Mouse (Mus musculus) MEL (cell line): ENCODE measurements around the gene Cd101. TPM values are rescaled to one million over a fixed set of nuclear protein-coding genes. Genes with fewer than 3 reads are reported as not detected.

ENCODE experiments used
- DNase-seq: peaks from one replicate; pipeline ENCODE4 v3.0.0; 2011; ENCODE audit warnings: low read depth, low spot score
- H3K27ac ChIP-seq: 2 replicates; pipeline ENCODE4 v1.5.1; 2012; ENCODE audit warnings: low read depth, mild to moderate bottlenecking, control low read depth, low read length, moderate library complexity; ENCODE audit not compliant: control insufficient read depth
- H3K27me3 ChIP-seq, 2 experiments: fragments of 150-350 bp in 1 of 2; sonication (generic) in 1 of 2; 2 replicates each; pipeline ENCODE4 v1.6.1; 2012; ENCODE audit warnings: low read length in 2 of 2, mild to moderate bottlenecking in 2 of 2, improper control_type of control experiment in 1 of 2, moderate library complexity in 1 of 2; ENCODE audit not compliant: insufficient read depth in 2 of 2, control insufficient read depth in 1 of 2
- H3K36me3 ChIP-seq, 2 experiments: 2 replicates each; pipeline ENCODE4 v1.6.1; 2012 to 2014; ENCODE audit warnings: low read length in 2 of 2, improper control_type of control experiment in 1 of 2, inconsistent platforms in 1 of 2, mild to moderate bottlenecking in 1 of 2; ENCODE audit not compliant: insufficient read depth in 2 of 2, control insufficient read depth in 1 of 2
- H3K4me1 ChIP-seq, 2 experiments: fragments of 150-350 bp in 1 of 2; sonication (generic) in 1 of 2; 2 replicates each; pipeline ENCODE4 v1.6.1; 2012; ENCODE audit warnings: low read length in 2 of 2, improper control_type of control experiment in 1 of 2, mild to moderate bottlenecking in 1 of 2; ENCODE audit not compliant: insufficient read depth in 2 of 2, control insufficient read depth in 1 of 2
- H3K4me3 ChIP-seq, 2 experiments: fragments of 150-350 bp in 1 of 2; sonication (generic) in 1 of 2; 2 replicates each; pipeline ENCODE4 v1.5.1; 2012; ENCODE audit warnings: low read depth in 2 of 2, low read length in 2 of 2, mild to moderate bottlenecking in 2 of 2, moderate library complexity in 2 of 2, control low read depth in 1 of 2, improper control_type of control experiment in 1 of 2; ENCODE audit not compliant: control insufficient read depth in 1 of 2, insufficient read depth in 1 of 2
- H3K79me2 ChIP-seq: 2 replicates; pipeline ENCODE4 v1.6.1; 2012; ENCODE audit warnings: mild to moderate bottlenecking, low read length, moderate library complexity; ENCODE audit not compliant: control insufficient read depth, poor library complexity, insufficient read depth
- H3K9ac ChIP-seq: 2 replicates; pipeline ENCODE4 v1.6.1; 2012; ENCODE audit warnings: low read depth, mild to moderate bottlenecking, control low read depth, low read length, moderate library complexity; ENCODE audit not compliant: control insufficient read depth, poor library complexity, severe bottlenecking
- H3K9me3 ChIP-seq: fragments of 150-350 bp; sonication (generic); replicated peaks from 2 replicates; pipeline ENCODE4 v1.6.1; 2012; ENCODE audit warnings: mild to moderate bottlenecking, low read length, improper control_type of control experiment, moderate library complexity; ENCODE audit not compliant: insufficient read depth
- BHLHE40 ChIP-seq: IDR thresholded peaks from 2 replicates; pipeline ENCODE4 v1.6.1; 2012; ENCODE audit warnings: low read depth, mild to moderate bottlenecking, inconsistent platforms, low read length, improper control_type of control experiment, borderline replicate concordance
- CTCF ChIP-seq, 3 experiments: IDR thresholded peaks in 2 of 3; conservative IDR thresholded peaks in 1 of 3; 2 replicates each; pipeline ENCODE4 v1.5.1; 2011 to 2012; ENCODE audit warnings: low read length in 3 of 3, low read depth in 2 of 3, mild to moderate bottlenecking in 2 of 3, improper control_type of control experiment in 1 of 3, inconsistent platforms in 1 of 3, mixed read lengths in 1 of 3, moderate library complexity in 1 of 3; ENCODE audit not compliant: control insufficient read depth in 1 of 3, insufficient read depth in 1 of 3, poor library complexity in 1 of 3, severe bottlenecking in 1 of 3
- ELF1 ChIP-seq: IDR thresholded peaks from 2 replicates; pipeline ENCODE4 v1.6.1; 2014; ENCODE audit warnings: low read depth, mild to moderate bottlenecking, inconsistent platforms, low read length, improper control_type of control experiment, moderate library complexity
- EP300 ChIP-seq, 2 experiments: IDR thresholded peaks; 2 replicates each; pipeline ENCODE4 v1.6.1; 2011; ENCODE audit warnings: improper control_type of control experiment in 2 of 2, low read length in 2 of 2, low read depth in 1 of 2, mild to moderate bottlenecking in 1 of 2
- GABPA ChIP-seq: IDR thresholded peaks from 2 replicates; pipeline ENCODE4 v1.6.1; 2012; ENCODE audit warnings: low read depth, mild to moderate bottlenecking, inconsistent platforms, low read length, improper control_type of control experiment, moderate library complexity
- KAT2A ChIP-seq: conservative IDR thresholded peaks from 2 replicates; pipeline ENCODE4 v1.6.1; 2012; ENCODE audit warnings: low read depth, low read length, improper control_type of control experiment, inconsistent platforms
- MAFK ChIP-seq: IDR thresholded peaks from 2 replicates; pipeline ENCODE4 v1.6.1; 2011; ENCODE audit warnings: low read depth, mild to moderate bottlenecking, low read length, improper control_type of control experiment, borderline replicate concordance
- MAZ ChIP-seq: IDR thresholded peaks from 2 replicates; pipeline ENCODE4 v1.6.1; 2012; ENCODE audit warnings: low read depth, mild to moderate bottlenecking, inconsistent platforms, low read length, improper control_type of control experiment
- MEF2A ChIP-seq: IDR thresholded peaks from 2 replicates; pipeline ENCODE4 v1.6.1; 2014; ENCODE audit warnings: low read depth, mild to moderate bottlenecking, inconsistent platforms, low read length, improper control_type of control experiment; ENCODE audit not compliant: poor library complexity, insufficient replicate concordance, severe bottlenecking; ENCODE audit errors: extremely low read depth
- MXI1 ChIP-seq: IDR thresholded peaks from 2 replicates; pipeline ENCODE4 v1.6.1; 2011; ENCODE audit warnings: mild to moderate bottlenecking, low read depth, low read length, improper control_type of control experiment
- MYC ChIP-seq: IDR thresholded peaks from 2 replicates; pipeline ENCODE4 v1.6.1; 2011; ENCODE audit warnings: low read depth, mild to moderate bottlenecking, low read length, improper control_type of control experiment, moderate library complexity
- NELFE ChIP-seq: IDR thresholded peaks from 2 replicates; pipeline ENCODE4 v1.6.1; 2011; ENCODE audit warnings: low read depth, low read length, improper control_type of control experiment
- NRF1 ChIP-seq: IDR thresholded peaks from 2 replicates; pipeline ENCODE4 v1.6.1; 2014; ENCODE audit warnings: low read depth, mild to moderate bottlenecking, inconsistent platforms, low read length, improper control_type of control experiment, moderate library complexity; ENCODE audit not compliant: poor library complexity, insufficient read depth, severe bottlenecking
- POLR2AphosphoS5 ChIP-seq: IDR thresholded peaks from 2 replicates; pipeline ENCODE4 v1.6.1; 2012; ENCODE audit warnings: low read depth, borderline replicate concordance, mild to moderate bottlenecking, inconsistent platforms, low read length, moderate library complexity, mixed read lengths
- RAD21 ChIP-seq: IDR thresholded peaks from 2 replicates; pipeline ENCODE4 v1.6.1; 2011; ENCODE audit warnings: mild to moderate bottlenecking, low read depth, low read length, improper control_type of control experiment
- RCOR1 ChIP-seq: IDR thresholded peaks from 2 replicates; pipeline ENCODE4 v1.6.1; 2012; ENCODE audit warnings: low read depth, mild to moderate bottlenecking, inconsistent platforms, low read length, improper control_type of control experiment
- SIN3A ChIP-seq: IDR thresholded peaks from 2 replicates; pipeline ENCODE4 v1.6.1; 2012; ENCODE audit warnings: low read length, improper control_type of control experiment, inconsistent platforms
- SMC3 ChIP-seq: IDR thresholded peaks from 2 replicates; pipeline ENCODE4 v1.6.1; 2011; ENCODE audit warnings: low read depth, low read length, improper control_type of control experiment
- TAL1 ChIP-seq: IDR thresholded peaks from 2 replicates; pipeline ENCODE4 v1.6.1; 2012; ENCODE audit warnings: mild to moderate bottlenecking, inconsistent platforms, low read length, moderate library complexity, mixed read lengths
- TBP ChIP-seq: IDR thresholded peaks from 2 replicates; pipeline ENCODE4 v1.8.0; 2011; ENCODE audit warnings: low read depth, low read length, improper control_type of control experiment
- UBTF ChIP-seq: IDR thresholded peaks from 2 replicates; pipeline ENCODE4 v1.6.1; 2012; ENCODE audit warnings: low read depth, mild to moderate bottlenecking, inconsistent platforms, low read length, improper control_type of control experiment, moderate library complexity, borderline replicate concordance; ENCODE audit not compliant: insufficient read depth
- ZC3H11A ChIP-seq: IDR thresholded peaks from 2 replicates; pipeline ENCODE4 v1.6.1; 2012; ENCODE audit warnings: low read depth, mild to moderate bottlenecking, inconsistent platforms, low read length, improper control_type of control experiment
- polyA plus RNA-seq, 2 experiments: library from polyadenylated mRNA; stranded (reverse) in 1 of 2; unstranded in 1 of 2; fragments of >175 nt in 1 of 2; fragments of >200 nt in 1 of 2; gene quantifications; 2 replicates each; pipeline versions ENCODE4 v1.2.1 to v1.2.4; 2012; ENCODE audit warnings: low replicate concordance in 2 of 2, low read depth in 1 of 2; ENCODE audit not compliant: insufficient read length in 2 of 2, insufficient read depth in 1 of 2, missing spikeins in 1 of 2
- total RNA-seq: library from RNA; depleted of rRNA; stranded (reverse); fragments of 300-350 nt; gene quantifications from 2 replicates; pipeline ENCODE4 v1.2.3, GENCODE M21; 2012

The Cd101 gene
- total and polyA plus RNA-seq, 3 experiments: not detected

DNA sequence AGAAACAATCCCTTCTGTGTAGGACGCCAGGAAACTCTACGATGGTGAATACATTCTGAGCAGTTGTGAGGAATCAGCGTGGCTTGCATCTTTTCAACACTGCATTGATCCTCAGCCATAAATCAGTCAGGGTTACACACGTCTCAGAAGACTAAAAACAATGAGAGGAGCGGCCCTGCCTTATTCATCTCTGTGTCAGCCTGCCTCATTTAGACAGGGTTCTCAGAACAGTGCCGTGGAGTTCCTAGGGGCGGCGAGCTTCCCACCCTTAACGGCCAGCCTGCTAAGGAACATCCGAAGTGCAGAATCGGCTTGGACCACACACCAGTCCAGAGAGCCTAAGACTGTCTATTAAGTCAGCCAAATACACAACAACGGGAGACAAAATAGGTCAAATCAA is 39.9 kb downstream of the Cd101 start:
- 0 out of 4 replicates have a peak, but pooled peaks cover 0 to 3% of the 10 kb centered on the region in 2 experiments for H3K27me3 ChIP-seq
- no peak overlapping the region for H3K4me3 ChIP-seq
- H3K27ac ChIP-seq: no peak overlapping the region
- H3K79me2 ChIP-seq: no peaks in the 10 kb centered on the region
- no peaks in the 10 kb centered on the region for H3K4me1 ChIP-seq
- TF ChIP-seq MAFK (no peak), ZC3H11A (no peak), EP300 (IDR thresholded peaks at IDR 0.05; ENCODE audit: low read depth in 1 of 2, low read length in 2 of 2) (no peak), NRF1 (no peak)
- no peaks in the 10 kb centered on the region for H3K9me3 ChIP-seq
- H3K36me3 ChIP-seq: no peaks in the 10 kb centered on the region
- DNase-seq: no peak
- no peak overlapping the region for H3K9ac ChIP-seq

DNA sequence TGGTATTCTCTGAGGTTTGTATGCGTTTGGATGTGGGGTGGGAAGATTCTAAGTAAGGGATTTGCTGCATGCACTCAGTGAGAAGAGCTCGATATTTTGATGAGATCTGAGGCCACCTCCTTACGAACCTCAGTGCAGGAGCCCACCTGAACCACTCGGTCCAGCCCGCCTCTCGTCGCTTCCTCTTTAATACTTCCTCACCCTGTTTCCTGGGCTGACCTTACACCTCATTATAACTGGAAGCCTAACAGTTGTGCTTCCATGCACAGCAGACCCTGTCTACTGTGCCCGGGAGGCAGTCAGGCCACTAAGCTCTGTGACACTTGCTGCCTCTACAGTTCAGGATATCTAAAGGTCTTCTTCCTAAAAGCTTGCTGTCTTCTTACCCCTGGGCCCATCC is 50.1 kb downstream of the Cd101 start:
- peak; percentile 37 for DNase-seq
- no peaks in the 10 kb centered on the region for H3K9me3 ChIP-seq
- no peaks in the 10 kb centered on the region for H3K79me2 ChIP-seq
- H3K27ac ChIP-seq: no peak overlapping the region
- no peaks in the 10 kb centered on the region; a peak in 2 of 4 replicates for H3K27me3 ChIP-seq
- no peak overlapping the region for H3K9ac ChIP-seq
- TF ChIP-seq KAT2A (no peak), CTCF (IDR thresholded peaks at IDR 0.05 in 2 of 3, conservative IDR thresholded peaks at IDR 0.05 in 1 of 3; ENCODE audit: control insufficient read depth in 1 of 3, insufficient read depth in 1 of 3, low read depth in 2 of 3, low read length in 3 of 3, poor library complexity in 1 of 3, severe bottlenecking in 1 of 3) (no peak), SIN3A (no peak), NELFE (no peak), MAFK (no peak), TAL1 (no peak), BHLHE40 (no peak), GABPA (no peak), MEF2A (no peak), MAZ (no peak), MXI1 (no peak), POLR2AphosphoS5 (no peak), TBP (no peak), EP300 (IDR thresholded peaks at IDR 0.05; ENCODE audit: low read depth in 1 of 2, low read length in 2 of 2) (no peak), RCOR1 (no peak), MYC (no peak), UBTF (no peak), RAD21 (no peak), SMC3 (no peak), ELF1 (no peak)
- no peaks in the 10 kb centered on the region for H3K4me1 ChIP-seq
- H3K36me3 ChIP-seq: no peaks in the 10 kb centered on the region
- H3K4me3 ChIP-seq: peak overlapping the region; percentile 8 to 29; a peak in 3 of 4 replicates
